Mouse (Mus musculus): ENCODE data around the gene Anxa5.

DNA sequence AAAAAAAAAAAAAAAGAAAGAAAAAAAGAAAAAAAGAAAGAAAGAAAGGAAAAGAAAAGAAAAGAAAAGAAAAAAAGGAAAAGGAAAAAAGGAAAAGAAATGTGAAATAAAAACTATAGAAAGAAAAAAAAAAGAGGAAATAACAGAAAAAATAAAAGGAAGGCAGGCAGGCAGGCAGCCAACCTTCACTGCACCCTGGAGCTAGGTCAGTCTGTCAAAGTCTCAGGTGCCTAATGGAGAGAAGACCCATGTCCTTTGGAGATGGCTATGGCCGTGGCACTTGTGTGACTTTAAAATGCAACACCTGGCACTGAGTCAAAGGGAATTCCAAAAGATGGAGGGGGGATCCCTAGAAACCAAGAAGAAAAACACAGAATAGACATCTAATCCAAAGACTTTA, 12.7 kb upstream of the Anxa5 start:
- TF ChIP-seq POLR2A (IDR thresholded peaks at IDR 0.05; ENCODE audit: borderline replicate concordance, insufficient read depth, low read length), result no peak
- no peak for TF ChIP-seq CTCF (IDR thresholded peaks at IDR 0.05; ENCODE audit: borderline replicate concordance, insufficient read depth, low read depth, low read length)
